In the genomic region with DNA sequence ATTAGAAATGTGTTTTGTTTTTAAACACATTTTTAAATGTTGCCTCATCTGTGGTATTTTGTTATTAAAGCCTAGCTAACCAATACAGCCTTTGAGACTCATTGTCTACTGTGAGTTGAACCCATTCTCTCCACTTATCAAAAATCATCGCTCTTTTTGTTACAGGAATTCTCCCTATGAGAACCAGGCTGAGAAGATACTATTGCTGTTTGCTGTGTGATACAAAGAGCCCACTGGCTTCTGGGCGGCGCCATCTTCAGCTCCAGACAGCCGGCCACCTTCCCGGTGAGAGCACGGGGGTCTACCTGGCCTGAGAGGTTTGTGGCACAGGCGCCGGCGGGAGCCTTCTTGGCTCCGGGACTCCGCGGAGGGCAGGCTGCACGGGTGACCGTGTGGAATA, we compare ENCODE assay signal across 11 mouse cellular contexts. TPM values are rescaled to one million over a fixed set of nuclear protein-coding genes. Genes with fewer than 3 reads are reported as not detected.
A peak's percentile ranks its signal among the peaks of the same experiment; 100 is the strongest.
DNase-seq lines count a peak whose midpoint lies in the region; TF ChIP-seq lines count a peak whose summit lies in the region.
"Not testable (repeated sequence)": the region's sequence is repeated elsewhere in the genome, so short reads cannot be mapped to it uniquely, and the experiment has no call there.
"Had no signal": no experiment of that assay in that cellular context is flagged by ENCODE, and none has a peak within 500 bp of the region (broad histone marks: within the 10 kb centered on the region; RNA-seq: fewer than 3 reads in every experiment).

No protein-coding gene starts in this region.

- not testable (repeated sequence) for TF ChIP-seq EP300 in ES-Bruce4 (IDR thresholded peaks at IDR 0.05; ENCODE audit: insufficient read depth, low read depth, low read length)

- TF ChIP-seq POLR2A in ES-Bruce4 (IDR thresholded peaks at IDR 0.05; ENCODE audit: insufficient read depth, low read length), result not testable (repeated sequence)

- not testable (repeated sequence) for DNase-seq in ES-E14 (ENCODE audit: low read depth, low spot score)
- DNase-seq in R1 (ENCODE audit: low read depth, low spot score), result peak; percentile 51
- peak; percentile 56 for DNase-seq in ZHBTc4 (ENCODE audit: low read depth, low spot score)

- not testable (repeated sequence) for H3K27me3 ChIP-seq in E14TG2a.4 (ENCODE audit: insufficient read depth, low read length); ES-Bruce4 (ENCODE audit: control insufficient read depth, insufficient read depth, low read length, poor library complexity, severe bottlenecking)

- in situ Hi-C loops in ES-E14 (cut with MboI; ENCODE audit: low sequenced_read_pairs in 2 of 2, unreplicated experiment in 2 of 2), result not testable (repeated sequence)

- H3K36me3 ChIP-seq in E14TG2a.4 (ENCODE audit: insufficient read depth, low read length); ES-Bruce4 (ENCODE audit: control insufficient read depth, insufficient read depth, low read length, poor library complexity, severe bottlenecking); ES-E14 (ENCODE audit: control insufficient read depth, insufficient read depth, low read length, poor library complexity, severe bottlenecking): not testable (repeated sequence)

- not testable (repeated sequence) for H3K4me1 ChIP-seq in E14TG2a.4 (replicated peaks; ENCODE audit: low read depth, low read length); ES-Bruce4 (ENCODE audit: control insufficient read depth, insufficient read depth, low read length); ES-E14 (ENCODE audit: control insufficient read depth in 2 of 2, insufficient read depth in 2 of 2, low read length in 2 of 2, poor library complexity in 1 of 2)

- not testable (repeated sequence) for TF ChIP-seq CTCF in E14TG2a.4 (conservative IDR thresholded peaks at IDR 0.05; ENCODE audit: low read length); ES-Bruce4 (IDR thresholded peaks at IDR 0.05; ENCODE audit: low read depth, low read length)

- not testable (repeated sequence) for H3K9ac ChIP-seq in ES-Bruce4 (ENCODE audit: low read depth, poor library complexity, severe bottlenecking); ES-E14 (ENCODE audit: insufficient read depth, low read depth, low read length, poor library complexity, severe bottlenecking)

- peaks cover 11% of the 10 kb centered on the region for H3K9me3 ChIP-seq in E14TG2a.4 (ENCODE audit: low read length)
- not testable (repeated sequence) for H3K9me3 ChIP-seq in ES-Bruce4 (replicated peaks; ENCODE audit: control insufficient read depth, insufficient read depth, low read length, poor library complexity, severe bottlenecking); ES-E14 (ENCODE audit: control insufficient read depth, insufficient read depth, low read depth, low read length)

- peak overlapping the region; percentile 54; the same call in 1 of the 2 replicates for H3K4me3 ChIP-seq in E14TG2a.4 (replicated peaks; ENCODE audit: low read length)
- H3K4me3 ChIP-seq in ES-Bruce4 (ENCODE audit: low read depth, low read length), result peak overlapping the region; percentile 20
- peak overlapping the region; percentile 30 to 66 for H3K4me3 ChIP-seq in ES-E14 (ENCODE audit: insufficient read depth in 1 of 2, low read depth in 1 of 2, low read length in 2 of 2, poor library complexity in 1 of 2, severe bottlenecking in 1 of 2)

- H3K27ac ChIP-seq in ES-Bruce4 (ENCODE audit: insufficient read depth, low read length); ES-E14 (ENCODE audit: insufficient read depth, low read depth, low read length, poor library complexity, severe bottlenecking): not testable (repeated sequence)

RNA-seq across cellular contexts. Expression of gene Nt5dc1, which starts 15.8 kb away (rescaled TPM):
- 17.6 and 19.4 TPM in 2 replicates for polyA plus RNA-seq in ES-Bruce4 (2011; ENCODE audit: insufficient read depth, insufficient read length, low read depth, missing spikeins)
- 7.6 and 8.3 TPM in 2 replicates for total RNA-seq in ES-E14 (2012; rRNA removed)

RNA-seq across cellular contexts. Expression of gene Col10a1, which starts 44.4 kb away (rescaled TPM):
- 0.49 TPM in 1 of 2 replicates, not detected in the other for polyA plus RNA-seq in ES-Bruce4 (2011; ENCODE audit: insufficient read depth, insufficient read length, low read depth, missing spikeins)
- 0.09 and 0.21 TPM in 2 replicates for total RNA-seq in ES-E14 (2012; rRNA removed)
- total RNA-seq: adrenal gland, adult 8-10 months; MEL had no signal
- polyA plus RNA-seq: G1E, Patski had no signal

RNA-seq across cellular contexts. Expression of gene Frk, which starts 49.0 kb away (rescaled TPM):
- 0.32 and 0.42 TPM in 2 replicates for polyA plus RNA-seq in ES-Bruce4 (2011; ENCODE audit: insufficient read depth, insufficient read length, low read depth, missing spikeins)
- 0.85 and 1.7 TPM in 2 replicates for total RNA-seq in ES-E14 (2012; rRNA removed)
- total RNA-seq: CH12.LX, G1E, MEL had no signal
- polyA plus RNA-seq: CD4-positive, CD25-positive, alpha-beta regulatory T cell, adult 4 months; G1E had no signal
